Mouse (Mus musculus): ENCODE measurements around the gene Rpl7a. TPM values are rescaled to one million over a fixed set of nuclear protein-coding genes. Genes with fewer than 3 reads are reported as not detected.

Gene Rpl7a
- polyA plus RNA-seq, 1 experiment: 616 TPM

GRCm38 (mm10) chr2:26910994-26911765, 616 bp downstream of the Rpl7a start:
- peak overlapping the region; percentile 83 for H3K4me3 ChIP-seq (replicated peaks)
- no peaks in the 10 kb centered on the region for H3K27me3 ChIP-seq (ENCODE audit: control insufficient read depth)
- TF ChIP-seq GATA1 (IDR thresholded peaks at IDR 0.05; ENCODE audit: low read length) (no peak; the same call in 1 of the 2 replicates), TAL1 (IDR thresholded peaks at IDR 0.05; ENCODE audit: low read length) (no peak)
- H3K36me3 ChIP-seq (ENCODE audit: control insufficient read depth): peaks cover 74% of the 10 kb centered on the region
- no peaks in the 10 kb centered on the region for H3K9me3 ChIP-seq (ENCODE audit: control insufficient read depth, low read length)
- H3K4me1 ChIP-seq (ENCODE audit: control insufficient read depth): peaks cover 84% of the 10 kb centered on the region

DNA sequence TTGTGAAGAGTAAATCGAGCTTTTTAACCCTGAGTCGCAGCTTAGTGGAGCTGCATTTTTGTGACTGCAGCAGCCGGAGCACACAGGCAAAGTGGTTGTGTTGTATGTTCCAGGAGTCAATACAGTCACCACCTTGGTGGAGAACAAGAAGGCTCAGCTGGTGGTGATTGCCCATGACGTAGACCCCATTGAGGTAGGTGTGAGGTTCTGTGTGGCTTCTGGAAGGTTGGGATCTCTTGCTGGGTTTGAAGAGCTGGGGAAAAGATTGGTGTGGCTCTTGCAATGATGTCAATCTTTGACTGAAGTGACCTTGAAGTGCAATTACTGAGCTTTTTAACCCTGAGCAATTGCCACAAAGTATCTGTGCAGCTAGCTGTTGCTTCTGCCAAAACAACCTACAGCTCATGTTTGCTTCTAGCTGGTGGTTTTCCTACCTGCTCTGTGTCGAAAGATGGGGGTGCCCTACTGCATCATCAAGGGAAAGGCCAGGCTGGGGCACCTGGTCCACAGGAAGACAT, 1.7 kb downstream of the Rpl7a start:
- no peaks in the 10 kb centered on the region for H3K27me3 ChIP-seq (ENCODE audit: control insufficient read depth)
- H3K9me3 ChIP-seq (ENCODE audit: control insufficient read depth, low read length): no peaks in the 10 kb centered on the region
- TF ChIP-seq GATA1 (IDR thresholded peaks at IDR 0.05; ENCODE audit: low read length) (no peak), TAL1 (IDR thresholded peaks at IDR 0.05; ENCODE audit: low read length) (no peak)
- H3K4me3 ChIP-seq (replicated peaks): peak overlapping the region; percentile 83
- peaks cover 87% of the 10 kb centered on the region for H3K4me1 ChIP-seq (ENCODE audit: control insufficient read depth)
- peaks cover 65% of the 10 kb centered on the region for H3K36me3 ChIP-seq (ENCODE audit: control insufficient read depth)

- Histone ChIP-seq H3K4me3 (replicated peaks) (peak overlapping the region; percentile 23), H3K27me3 (ENCODE audit: control insufficient read depth) (no peaks in the 10 kb centered on the region), H3K36me3 (ENCODE audit: control insufficient read depth) (peaks cover 65% of the 10 kb centered on the region), H3K4me1 (ENCODE audit: control insufficient read depth) (peaks cover 87% of the 10 kb centered on the region), H3K9me3 (ENCODE audit: control insufficient read depth, low read length) (no peaks in the 10 kb centered on the region)
- TF ChIP-seq TAL1 (IDR thresholded peaks at IDR 0.05; ENCODE audit: low read length) (no peak), GATA1 (IDR thresholded peaks at IDR 0.05; ENCODE audit: low read length) (no peak)
Observed at GRCm38 (mm10) chr2:26913416-26914147, 3.0 kb downstream of the Rpl7a start.

DNA sequence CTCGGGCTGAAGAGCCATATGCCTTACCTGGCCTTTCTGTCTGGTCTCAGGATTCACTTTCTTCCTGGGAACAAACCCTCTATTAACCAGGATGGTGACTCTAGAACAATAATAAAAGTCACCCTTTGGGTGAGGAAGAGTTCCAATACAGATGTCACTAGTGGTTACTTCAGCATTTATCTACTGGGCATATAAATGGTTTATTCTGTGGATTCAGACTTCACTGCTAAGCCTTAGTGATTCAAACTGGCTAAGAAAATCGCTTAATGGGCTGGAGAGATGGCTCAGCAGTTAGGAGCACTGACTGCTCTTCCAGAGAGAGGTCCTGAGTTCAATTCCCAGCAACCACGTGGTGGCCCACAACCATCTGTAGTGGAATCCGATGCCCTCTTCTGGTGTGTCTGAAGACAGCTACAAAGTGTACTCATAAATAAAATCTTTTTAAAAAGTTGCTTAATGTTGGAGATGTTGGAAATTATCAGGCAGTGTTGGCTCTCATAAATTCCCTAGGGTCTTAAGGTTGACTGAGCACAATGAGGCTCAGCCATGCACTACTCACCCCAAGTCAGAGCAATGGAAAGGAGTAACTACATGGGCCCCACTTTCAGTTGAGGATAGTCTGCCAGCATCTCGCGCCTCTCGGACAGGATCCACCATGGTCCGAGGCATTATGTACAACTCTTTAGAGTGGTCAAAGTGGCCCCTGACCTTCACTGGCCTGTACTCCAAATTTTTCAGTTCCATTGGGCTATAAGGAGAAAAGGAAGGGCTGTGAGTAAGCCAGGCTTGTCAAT, 3.8 kb downstream of the Rpl7a start:
- TF ChIP-seq GATA1 (IDR thresholded peaks at IDR 0.05; ENCODE audit: low read length) (no peak), TAL1 (IDR thresholded peaks at IDR 0.05; ENCODE audit: low read length) (no peak)
- Histone ChIP-seq H3K4me1 (ENCODE audit: control insufficient read depth) (peaks cover 84% of the 10 kb centered on the region), H3K36me3 (ENCODE audit: control insufficient read depth) (peaks cover 67% of the 10 kb centered on the region), H3K27me3 (ENCODE audit: control insufficient read depth) (no peaks in the 10 kb centered on the region), H3K9me3 (ENCODE audit: control insufficient read depth, low read length) (no peaks in the 10 kb centered on the region), H3K4me3 (replicated peaks) (peak overlapping the region; percentile 17)

- no peaks in the 10 kb centered on the region for H3K9me3 ChIP-seq (ENCODE audit: control insufficient read depth, low read length)
- H3K4me1 ChIP-seq (ENCODE audit: control insufficient read depth): peaks cover 74% of the 10 kb centered on the region
- no peak for TF ChIP-seq TAL1 (IDR thresholded peaks at IDR 0.05; ENCODE audit: low read length)
- TF ChIP-seq GATA1 (IDR thresholded peaks at IDR 0.05; ENCODE audit: low read length): no peak
- H3K4me3 ChIP-seq (replicated peaks): peak within 1 kb of the TSS; percentile 80
- peaks cover 82% of the 10 kb centered on the region for H3K36me3 ChIP-seq (ENCODE audit: control insufficient read depth)
- no peaks in the 10 kb centered on the region for H3K27me3 ChIP-seq (ENCODE audit: control insufficient read depth)
Observed at GRCm38 (mm10) chr2:26915927-26916728, 5.6 kb downstream of the Rpl7a start, which contains the start of the genes Surf2 and Surf1. Gene Surf2 (plus strand): TSS chr2:26916367. Gene Surf1 (minus strand): TSS chr2:26916530.

DNA sequence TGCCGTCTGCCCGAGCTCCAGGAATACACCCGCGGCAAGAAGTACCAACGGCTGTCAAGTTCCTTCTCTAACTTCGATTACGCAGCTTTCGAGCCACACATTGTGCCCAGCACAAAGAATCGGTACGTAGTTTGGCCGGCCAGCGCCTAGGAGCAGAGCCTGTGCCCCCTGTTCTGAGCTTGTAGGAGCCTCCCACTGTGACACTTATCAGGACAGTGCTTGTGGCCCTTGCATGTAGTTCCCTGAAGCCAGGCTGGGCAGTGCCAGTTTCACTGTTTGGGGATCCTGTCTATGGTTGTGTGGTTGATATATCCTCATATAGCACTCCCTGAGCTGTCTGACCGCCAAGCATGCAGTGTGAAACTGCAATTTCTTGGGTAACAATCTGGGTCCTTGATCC, 6.2 kb downstream of the Rpl7a start:
- Histone ChIP-seq H3K27me3 (ENCODE audit: control insufficient read depth) (no peaks in the 10 kb centered on the region), H3K9me3 (ENCODE audit: control insufficient read depth, low read length) (no peaks in the 10 kb centered on the region), H3K4me1 (ENCODE audit: control insufficient read depth) (peaks cover 70% of the 10 kb centered on the region), H3K4me3 (replicated peaks) (peak overlapping the region; percentile 80), H3K36me3 (ENCODE audit: control insufficient read depth) (peaks cover 82% of the 10 kb centered on the region)
- TF ChIP-seq GATA1 (IDR thresholded peaks at IDR 0.05; ENCODE audit: low read length) (no peak), TAL1 (IDR thresholded peaks at IDR 0.05; ENCODE audit: low read length) (no peak)

- Histone ChIP-seq H3K36me3 (ENCODE audit: control insufficient read depth) (peaks cover 82% of the 10 kb centered on the region), H3K9me3 (ENCODE audit: control insufficient read depth, low read length) (no peaks in the 10 kb centered on the region), H3K4me3 (replicated peaks) (no peak overlapping the region), H3K4me1 (ENCODE audit: control insufficient read depth) (peaks cover 43% of the 10 kb centered on the region), H3K27me3 (ENCODE audit: control insufficient read depth) (no peaks in the 10 kb centered on the region)
- TF ChIP-seq TAL1 (IDR thresholded peaks at IDR 0.05; ENCODE audit: low read length) (no peak), GATA1 (IDR thresholded peaks at IDR 0.05; ENCODE audit: low read length) (no peak)
Observed at GRCm38 (mm10) chr2:26919684-26920083, 9.1 kb downstream of the Rpl7a start.
